Mouse (Mus musculus) bone marrow macrophage, adult 2 months (primary cell): ENCODE measurements around the gene Serpinb1c.

Experiments
- CTCF ChIP-seq: IDR thresholded peaks from 2 replicates; pipeline ENCODE4 v1.5.1; 2012; ENCODE audit warnings: low read depth, mild to moderate bottlenecking, low read length, moderate library complexity
- POLR2A ChIP-seq: IDR thresholded peaks from 2 replicates; pipeline ENCODE4 v1.6.1; 2012; ENCODE audit warnings: mild to moderate bottlenecking, low read depth, low read length, borderline replicate concordance

DNA sequence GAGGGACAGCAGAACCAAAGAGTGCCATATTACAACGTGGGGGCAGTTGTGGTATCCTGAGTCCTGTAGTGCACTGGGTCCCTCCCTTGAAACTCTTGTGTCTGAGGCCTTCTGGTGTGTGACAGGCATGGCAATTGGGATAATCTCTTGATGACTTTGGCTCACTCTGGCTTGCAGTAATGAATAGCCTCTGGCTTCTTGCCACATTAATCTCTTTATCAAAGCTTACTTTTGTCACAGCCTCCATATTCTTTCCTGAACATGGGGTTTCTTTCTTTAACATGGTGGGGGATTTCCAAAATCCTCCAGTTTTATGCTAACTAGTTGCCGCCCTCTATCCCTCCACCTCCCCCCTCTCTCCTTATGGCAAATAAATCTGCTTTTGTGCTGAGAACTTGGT is 44.9 kb downstream of the Serpinb1c start:
- TF ChIP-seq POLR2A (no peak), CTCF (no peak)
